Mouse (Mus musculus) activated CD4-positive, CD25-positive, alpha-beta regulatory T cell (primary cell): ENCODE measurements around the gene Prickle4. TPM values are rescaled to one million over a fixed set of nuclear protein-coding genes. Genes with fewer than 3 reads are reported as not detected.

ENCODE experiments used
- polyA plus RNA-seq, 2 experiments: library from polyadenylated mRNA; unstranded; fragments of 100-300 nt; shearing (Covaris generic); gene quantifications; one replicate each; pipeline ENCODE4 v1.2.1; 2017

The Prickle4 gene
- polyA plus RNA-seq: not detected

GRCm38 (mm10) chr17:47694503-47695336 lies at the start of gene Prickle4:
Gene Prickle4 (minus strand): TSS chr17:47694736.

GRCm38 (mm10) chr17:47736856-47737255 lies 42.3 kb upstream of the Prickle4 start, which contains the start of gene Tfeb:
Gene Tfeb (plus strand): TSS chr17:47737030.

GRCm38 (mm10) chr17:47726566-47726965 lies 32.0 kb upstream of the Prickle4 start, which contains the start of gene Pgc:
Gene Pgc (plus strand): TSS chr17:47726842.

GRCm38 (mm10) chr17:47694442-47694502 lies 264 bp downstream of the Prickle4 start, which contains the start of gene Gm21981:
Gene Gm21981 (minus strand): TSS chr17:47694455.

GRCm38 (mm10) chr17:47688608-47689575 lies 5.6 kb downstream of the Prickle4 start, which contains the start of gene Frs3:
Gene Frs3 (plus strand): TSS chr17:47689030.

GRCm38 (mm10) chr17:47688344-47688607 lies 6.3 kb downstream of the Prickle4 start, which contains the start of gene Tomm6:
Gene Tomm6 (minus strand): TSS chr17:47688386.

Other genes starting within 250 kb of the Prickle4 start
- 10 to 100 TPM; 47.3 to 53.6 TPM for gene Taf8, start 192.4 kb downstream of the Prickle4 start, polyA plus RNA-seq
- 100 to 1,000 TPM; 323 to 337 TPM for gene Ccnd3, start 189.7 kb downstream of the Prickle4 start, polyA plus RNA-seq
- gene Bysl, start 83.2 kb downstream of the Prickle4 start, polyA plus RNA-seq: 10 to 100 TPM; 11.5 to 15.4 TPM
- 10 to 100 TPM; 27.6 to 37.3 TPM for gene Med20, start 83.2 kb downstream of the Prickle4 start, polyA plus RNA-seq
- gene Gm20517, start 83.1 kb downstream of the Prickle4 start, polyA plus RNA-seq: 1 to 10 TPM; 1.7 to 2.2 TPM
- 1 to 10 TPM; 2.7 to 3.4 TPM for gene Usp49, start 64.0 kb downstream of the Prickle4 start, polyA plus RNA-seq
- 100 to 1,000 TPM; 256 to 265 TPM for gene Tomm6, start 6.3 kb downstream of the Prickle4 start, polyA plus RNA-seq
- 1 to 10 TPM in 1 of 2 experiments, under 1 TPM in 1; 0.67 to 2.3 TPM for gene Frs3, start 5.7 kb downstream of the Prickle4 start, polyA plus RNA-seq
- gene Gm21981, start 281 bp downstream of the Prickle4 start, polyA plus RNA-seq: under 1 TPM; 0.13 to 0.15 TPM
- gene Pgc, start 32.1 kb upstream of the Prickle4 start, polyA plus RNA-seq: not detected
- 10 to 100 TPM; 26.7 to 44.4 TPM for gene Tfeb, start 42.3 kb upstream of the Prickle4 start, polyA plus RNA-seq
- gene Mdfi, start 140.0 kb upstream of the Prickle4 start, polyA plus RNA-seq: under 1 TPM in 1 of 2 experiments, not detected in 1; 0.29 TPM
- 10 to 100 TPM; 27.8 to 33.6 TPM for gene Foxp4, start 229.9 kb upstream of the Prickle4 start, polyA plus RNA-seq